Mouse (Mus musculus) cerebellum, adult 2 months (tissue): ENCODE results near the gene Fam104a. TPM values are rescaled to one million over a fixed set of nuclear protein-coding genes. Genes with fewer than 3 reads are reported as not detected.

Experiments
- DNase-seq, 2 experiments: peaks; one replicate each; pipeline ENCODE4 v3.0.0; 2021
- H3K27ac ChIP-seq: fragments of 200-500 bp; 2 replicates; pipeline ENCODE4 v1.5.1; 2012; ENCODE audit warnings: low read length, control low read depth, inconsistent platforms; ENCODE audit not compliant: insufficient read depth
- H3K27me3 ChIP-seq: fragments of 200-500 bp; 2 replicates; pipeline ENCODE4 v1.6.1; 2012; ENCODE audit warnings: inconsistent platforms, mild to moderate bottlenecking, low read length, moderate library complexity; ENCODE audit not compliant: control insufficient read depth, insufficient read depth
- H3K4me1 ChIP-seq: fragments of 200-500 bp; 2 replicates; pipeline ENCODE4 v1.6.1; 2011; ENCODE audit warnings: low read length; ENCODE audit not compliant: control insufficient read depth, insufficient read depth
- H3K4me3 ChIP-seq: fragments of 200-500 bp; replicated peaks from 2 replicates; pipeline ENCODE3; 2011; ENCODE audit warnings: mild to moderate bottlenecking, low read depth, low read length, control low read depth; ENCODE audit not compliant: insufficient read depth
- CTCF ChIP-seq: fragments of 200-500 bp; IDR thresholded peaks from 2 replicates; pipeline ENCODE4 v1.5.1; 2011; ENCODE audit warnings: low read depth, mild to moderate bottlenecking, control low read depth, low read length, moderate library complexity, borderline replicate concordance; ENCODE audit not compliant: insufficient read depth
- POLR2A ChIP-seq: fragments of 200-500 bp; IDR thresholded peaks from 2 replicates; pipeline ENCODE4 v1.6.1; 2011; ENCODE audit warnings: low read length, control low read depth, borderline replicate concordance; ENCODE audit not compliant: insufficient read depth
- WGBS: fragments of 180-500 bp; shearing (Covaris S2); methylation state at CpG from one replicate; pipeline ENCODE4 v1.1.7; 2018; 5-methylcytosine and 5-hydroxymethylcytosine counted together
- polyA plus RNA-seq: library from polyadenylated mRNA; depleted of rRNA; stranded (reverse); fragments of >200 nt; gene quantifications from 2 replicates; pipeline ENCODE4 v1.2.3, GENCODE M21; 2012

The Fam104a gene
- polyA plus RNA-seq, 1 experiment, result 32.9 TPM

DNA sequence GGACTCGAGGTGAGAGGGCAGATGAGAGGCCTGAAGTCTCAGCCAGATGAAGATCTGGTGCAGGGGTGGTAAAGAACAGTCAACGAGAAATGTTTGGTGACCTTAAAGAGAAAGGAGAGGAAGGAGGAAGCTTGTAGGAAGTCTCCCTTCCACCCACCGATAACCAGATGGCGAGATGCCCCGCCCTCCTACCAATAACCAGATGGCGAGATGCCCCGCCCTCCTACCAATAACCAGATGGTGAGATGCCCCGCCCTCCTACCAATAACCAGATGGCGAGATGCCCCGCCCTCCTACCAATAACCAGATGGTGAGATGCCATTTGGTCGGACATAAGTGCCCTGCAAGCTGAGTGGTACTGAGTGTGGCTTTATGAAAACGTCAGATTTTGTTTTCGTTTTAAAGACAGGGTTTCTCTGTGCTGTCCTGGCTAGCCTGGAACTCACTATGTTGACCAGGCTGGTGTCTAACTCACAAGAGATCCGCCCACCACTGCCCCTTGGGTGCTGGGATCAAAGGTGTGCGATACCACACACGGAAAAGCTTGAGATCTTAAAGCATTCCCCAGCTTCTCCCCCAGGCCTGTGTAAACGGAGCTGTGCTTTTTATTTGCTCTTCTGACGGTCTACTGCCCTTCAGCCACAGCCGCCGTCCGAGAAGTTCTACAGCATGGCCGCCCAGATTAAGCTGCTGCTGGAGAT, 32.6 kb downstream of the Fam104a start:
- Histone ChIP-seq H3K4me1 (peaks cover 32% of the 10 kb centered on the region), H3K4me3 (peak overlapping the region; percentile 32), H3K27me3 (no peaks in the 10 kb centered on the region), H3K27ac (peak overlapping the region; percentile 20; the same call in 1 of the 2 replicates)
- peak in 1 of 2 experiments; percentile 72 for DNase-seq
- 34% methylated on average over 22 of the region's 22 CpGs for WGBS
- no peak for TF ChIP-seq POLR2A

DNA sequence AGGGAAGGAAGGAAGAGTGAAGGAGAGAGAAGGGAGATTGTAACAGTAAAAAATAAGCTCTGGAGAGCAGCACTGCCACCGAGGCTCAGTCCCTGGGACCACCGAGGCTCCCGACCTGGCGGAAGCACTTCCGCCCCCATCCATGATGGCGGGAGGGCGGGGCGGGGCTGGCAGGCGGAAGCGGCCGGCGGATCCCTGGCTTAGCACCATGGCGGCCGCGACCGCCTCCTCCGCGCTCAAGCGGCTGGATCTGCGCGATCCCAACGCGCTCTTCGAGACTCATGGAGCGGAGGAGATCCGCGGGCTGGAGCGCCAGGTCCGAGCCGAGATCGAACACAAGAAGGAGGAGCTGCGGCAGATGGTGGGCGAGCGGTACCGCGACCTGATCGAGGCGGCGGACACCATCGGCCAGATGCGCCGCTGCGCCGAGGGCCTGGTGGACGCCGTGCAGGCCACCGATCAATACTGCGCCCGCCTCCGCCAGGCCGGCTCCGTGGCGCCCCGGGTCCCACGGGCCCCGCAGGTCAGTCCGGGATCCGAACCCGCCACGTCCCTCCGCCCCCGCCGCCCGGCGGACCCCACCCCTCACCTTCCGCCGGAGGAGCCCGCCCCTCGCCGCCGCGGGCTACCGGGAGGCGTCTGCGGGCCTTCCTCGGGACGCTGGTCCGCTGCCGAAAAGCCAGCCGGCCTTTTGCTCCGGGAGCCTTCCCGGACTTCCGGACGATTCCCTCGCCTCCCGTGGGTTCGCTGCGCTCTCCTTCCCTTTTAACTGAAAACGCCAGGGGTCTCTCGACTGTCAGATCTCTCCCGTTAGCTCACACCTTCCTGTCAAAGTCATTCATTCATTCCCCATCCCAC, 34.4 kb downstream of the Fam104a start, which contains the start of gene Slc39a11:
Gene Slc39a11, minus strand, starts transcription at position 727 of the 858 bp plus-strand sequence.
- Histone ChIP-seq H3K27ac (peak within 1 kb of the TSS; percentile 74), H3K4me1 (peaks cover 15% of the 10 kb centered on the region), H3K27me3 (no peaks in the 10 kb centered on the region), H3K4me3 (peak within 1 kb of the TSS; percentile 78)
- peak; percentile 71 to 75 for DNase-seq
- TF ChIP-seq POLR2A (peak; percentile 59), CTCF (no peak)
- WGBS, result under 1% methylated on average over 91 of the region's 91 CpGs

DNA sequence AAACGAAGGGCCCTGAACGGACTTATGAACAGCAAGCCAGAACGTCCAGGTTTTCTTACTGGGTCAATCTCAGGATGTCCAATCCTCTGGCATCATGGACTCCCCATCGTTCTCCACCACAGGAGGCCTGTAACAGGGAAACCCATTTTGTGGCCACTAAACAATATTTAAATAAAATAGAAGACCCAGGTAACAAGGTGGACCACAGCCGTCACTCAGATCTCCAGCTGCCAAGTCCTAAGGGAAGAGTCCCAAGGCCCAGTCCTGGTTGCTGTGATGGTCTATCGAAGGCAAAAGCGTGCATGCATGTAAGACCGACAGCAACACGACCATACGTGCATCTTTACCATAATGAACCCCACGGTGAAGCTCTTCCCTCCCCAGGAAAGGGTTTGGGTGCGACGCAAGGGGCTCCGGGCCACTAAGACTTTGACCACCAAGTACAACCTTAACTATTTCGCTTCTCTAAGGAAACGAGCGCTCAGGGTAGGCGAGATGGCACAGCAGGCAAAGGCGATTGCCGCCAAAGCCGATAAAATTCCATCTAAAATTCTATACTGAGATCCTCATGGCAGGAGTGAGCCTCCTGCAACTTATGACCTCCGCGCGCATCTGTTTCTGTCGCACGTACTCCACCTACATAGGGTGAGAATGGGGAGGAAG, 35.1 kb downstream of the Fam104a start, which contains the start of gene Cog1:
Gene Cog1, plus strand, starts transcription at position 480 of the 663 bp plus-strand sequence.
- Histone ChIP-seq H3K4me3 (peak within 1 kb of the TSS; percentile 78), H3K27me3 (no peaks in the 10 kb centered on the region), H3K4me1 (peaks cover 11% of the 10 kb centered on the region), H3K27ac (peak within 1 kb of the TSS; percentile 74)
- peak in 1 of 2 experiments; percentile 32 for DNase-seq
- 36% methylated on average over 26 of the region's 26 CpGs for WGBS
- no peak for TF ChIP-seq POLR2A

DNA sequence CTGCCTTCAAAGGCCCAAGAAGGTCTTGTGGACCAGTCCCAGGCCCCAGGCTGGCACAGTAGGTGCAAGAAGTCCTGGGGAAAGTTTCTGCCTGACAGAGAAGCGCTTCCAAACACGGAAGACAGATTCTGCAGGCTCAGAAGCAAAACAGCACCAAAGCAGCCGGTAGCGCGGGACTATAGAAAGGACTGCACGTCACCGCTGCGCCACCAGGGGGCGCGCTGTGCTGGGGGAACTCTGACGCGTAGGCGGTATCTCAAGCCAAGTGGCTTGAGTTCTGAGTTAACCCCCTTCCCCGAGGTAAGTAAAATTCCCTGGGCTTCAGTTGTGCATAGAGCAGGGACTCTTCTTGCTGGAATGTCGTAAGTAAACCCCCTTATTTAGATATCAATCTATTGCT, 35.8 kb downstream of the Fam104a start:
- peaks cover 7% of the 10 kb centered on the region for H3K4me1 ChIP-seq
- no peak overlapping the region for H3K27ac ChIP-seq
- 3% methylated on average over 15 of the region's 15 CpGs for WGBS
- H3K27me3 ChIP-seq, result no peaks in the 10 kb centered on the region
- peak; percentile 92 for TF ChIP-seq CTCF
- TF ChIP-seq POLR2A, result no peak
- H3K4me3 ChIP-seq, result no peak overlapping the region
- peak; percentile 77 to 85 for DNase-seq

DNA sequence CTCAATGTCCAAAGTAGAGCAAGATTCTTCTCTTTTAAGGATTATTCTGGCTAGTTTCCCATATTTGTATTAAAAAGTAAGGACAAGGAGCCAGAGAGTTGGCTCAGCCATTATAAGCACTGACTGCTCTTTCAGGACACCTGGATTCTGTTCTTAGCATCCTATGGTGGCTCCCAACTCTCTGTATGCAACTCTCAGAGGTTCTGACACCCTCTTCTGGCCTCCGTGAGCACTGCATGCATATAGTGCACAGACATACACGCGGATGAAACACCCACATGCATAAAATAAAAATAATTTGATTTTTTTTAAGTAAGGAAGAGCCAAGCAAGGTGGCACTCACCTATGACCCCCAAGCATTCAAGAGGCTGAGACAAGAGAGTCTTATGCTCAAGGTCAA, 38.8 kb downstream of the Fam104a start:
- Histone ChIP-seq H3K4me1 (peaks cover 7% of the 10 kb centered on the region; the same call in 1 of the 2 replicates), H3K4me3 (no peak overlapping the region), H3K27ac (no peak overlapping the region), H3K27me3 (no peaks in the 10 kb centered on the region)
- WGBS, result 90% methylated on average over 3 of the region's 3 CpGs
- no peak for TF ChIP-seq CTCF
- TF ChIP-seq POLR2A, result no peak
- DNase-seq, result no peak

DNA sequence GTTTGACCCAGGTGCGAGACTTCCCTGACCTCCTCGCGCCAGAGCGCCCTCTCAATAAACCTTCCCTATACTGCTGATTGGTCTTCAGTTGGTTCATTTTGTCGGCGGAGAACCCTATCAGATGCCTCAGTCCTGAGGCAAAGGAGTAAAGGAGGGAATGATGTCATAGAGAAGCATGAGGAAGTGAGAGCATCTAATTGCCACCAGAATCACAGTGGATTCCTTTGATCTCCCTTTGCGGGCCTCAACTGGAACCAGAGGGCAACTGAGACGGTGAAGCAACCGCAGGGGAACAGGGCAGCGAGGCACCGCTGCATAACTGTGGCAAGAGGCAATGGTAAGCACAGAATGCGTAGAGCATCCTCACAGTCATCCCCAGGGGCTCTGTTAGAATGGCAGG, 45.3 kb downstream of the Fam104a start:
- no peaks in the 10 kb centered on the region for H3K4me1 ChIP-seq
- H3K27ac ChIP-seq, result no peak overlapping the region
- H3K4me3 ChIP-seq, result no peak overlapping the region
- no peaks in the 10 kb centered on the region for H3K27me3 ChIP-seq
- DNase-seq, result no peak
- TF ChIP-seq CTCF (no peak), POLR2A (no peak)
- WGBS, result 95% methylated on average over 12 of the region's 12 CpGs

DNA sequence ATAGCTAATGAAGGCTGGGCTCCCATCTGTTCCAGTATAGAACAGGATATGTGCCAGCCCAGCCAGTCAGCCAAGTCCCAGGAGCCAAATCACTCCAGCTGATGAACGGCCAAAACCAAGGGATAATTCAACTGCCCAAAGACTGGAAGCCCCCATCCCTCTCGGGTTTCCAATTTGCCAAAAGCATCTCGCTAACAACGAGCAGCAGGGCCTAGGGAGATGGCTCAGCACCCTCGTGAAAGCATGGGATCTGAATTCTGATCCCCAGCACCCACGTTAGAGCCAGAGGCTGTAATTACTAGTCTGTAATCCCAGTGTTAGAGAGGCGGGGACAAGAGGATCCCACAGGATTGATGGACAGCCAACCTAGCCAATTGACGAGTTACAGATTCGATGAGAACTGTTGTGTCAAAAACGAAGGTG, 49.2 kb downstream of the Fam104a start:
- WGBS, result 27% methylated on average over 10 of the region's 10 CpGs
- Histone ChIP-seq H3K4me3 (no peak overlapping the region), H3K4me1 (no peaks in the 10 kb centered on the region), H3K27me3 (no peaks in the 10 kb centered on the region), H3K27ac (no peak overlapping the region)
- no peak for DNase-seq
- TF ChIP-seq POLR2A (no peak), CTCF (no peak)

DNA sequence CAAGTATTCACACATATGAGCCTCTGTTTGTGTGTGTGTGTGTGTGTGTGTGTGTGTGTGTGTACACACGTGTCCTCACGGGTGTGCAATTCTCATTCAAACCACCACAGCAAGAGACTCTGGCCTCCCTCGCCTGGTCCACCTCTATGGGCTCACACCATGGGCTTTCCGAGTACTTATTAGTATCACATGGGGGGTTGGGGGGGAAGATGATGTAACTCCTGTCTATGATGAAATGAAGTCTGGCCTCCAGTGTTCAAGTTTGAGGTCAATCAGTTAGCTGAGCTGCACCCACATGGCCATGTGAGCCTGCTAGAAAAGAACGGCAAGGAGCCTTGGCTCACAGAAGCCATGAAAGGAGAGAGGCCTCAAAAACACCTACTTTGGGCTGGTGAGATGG, 50.6 kb downstream of the Fam104a start:
- 93% methylated on average over 5 of the region's 5 CpGs for WGBS
- TF ChIP-seq POLR2A, result no peak
- no peak for TF ChIP-seq CTCF
- Histone ChIP-seq H3K4me3 (no peak overlapping the region), H3K4me1 (no peaks in the 10 kb centered on the region), H3K27me3 (no peaks in the 10 kb centered on the region), H3K27ac (no peak overlapping the region)
- DNase-seq, result no peak
